Mouse (Mus musculus) cerebellum, adult 11-12 months (tissue): ENCODE measurements around the gene Cxcl14.
A peak's percentile ranks its signal among the peaks of the same experiment; 100 is the strongest.

Source experiments
- DNase-seq: peaks from one replicate; pipeline ENCODE4 v3.0.0; 2022

Cxcl14 gene

GRCm38 (mm10) chr13:56288601-56289000, 7.8 kb downstream of the Cxcl14 start:
- DNase-seq: no peak

GRCm38 (mm10) chr13:56287091-56287490, 9.3 kb downstream of the Cxcl14 start:
- DNase-seq: no peak

GRCm38 (mm10) chr13:56283321-56283720, 13.0 kb downstream of the Cxcl14 start:
- DNase-seq: no peak

DNA sequence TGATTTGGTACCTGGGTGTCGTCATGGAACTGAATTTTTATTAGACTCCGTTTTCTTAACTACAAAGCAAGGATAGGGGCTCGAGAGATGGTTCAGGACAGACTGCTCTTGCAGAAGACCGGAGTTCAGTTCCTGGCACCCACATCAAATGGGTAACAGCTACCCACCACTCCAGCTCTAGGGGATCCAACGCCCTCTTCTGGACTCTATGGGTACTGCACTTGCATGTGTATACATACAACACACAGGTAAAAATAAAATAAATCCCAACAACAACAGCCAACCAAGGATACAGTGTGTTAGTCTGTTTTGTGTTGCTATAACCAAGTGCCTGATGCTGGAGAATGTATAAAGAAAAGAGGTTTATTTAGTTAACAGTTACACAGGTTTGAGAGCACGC, 16.0 kb downstream of the Cxcl14 start:
- no peak for DNase-seq

GRCm38 (mm10) chr13:56279439-56279838, 16.9 kb downstream of the Cxcl14 start:
- DNase-seq: peak; percentile 53

DNA sequence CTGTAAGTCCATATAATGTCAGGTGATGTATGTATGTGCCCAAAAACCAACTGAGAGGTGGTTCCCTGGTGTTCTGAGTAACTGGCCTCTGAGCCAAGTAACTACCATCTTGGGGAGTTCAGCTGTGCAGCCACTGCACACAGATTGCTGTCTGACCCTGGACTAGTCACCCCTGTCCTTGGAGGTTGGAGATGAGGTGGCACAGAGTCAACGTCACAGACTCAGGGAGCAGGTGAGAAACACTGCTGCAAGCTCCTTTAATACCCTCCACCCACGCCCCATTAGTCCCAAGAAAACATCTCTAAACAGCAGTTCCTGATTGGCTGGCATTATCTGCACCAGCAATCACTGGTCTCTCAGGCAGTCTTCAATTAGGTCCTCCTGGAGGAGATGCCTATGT, 21.2 kb downstream of the Cxcl14 start:
- no peak for DNase-seq

- DNase-seq: no peak
Measured at GRCm38 (mm10) chr13:56270124-56270523, 26.2 kb downstream of the Cxcl14 start.

DNA sequence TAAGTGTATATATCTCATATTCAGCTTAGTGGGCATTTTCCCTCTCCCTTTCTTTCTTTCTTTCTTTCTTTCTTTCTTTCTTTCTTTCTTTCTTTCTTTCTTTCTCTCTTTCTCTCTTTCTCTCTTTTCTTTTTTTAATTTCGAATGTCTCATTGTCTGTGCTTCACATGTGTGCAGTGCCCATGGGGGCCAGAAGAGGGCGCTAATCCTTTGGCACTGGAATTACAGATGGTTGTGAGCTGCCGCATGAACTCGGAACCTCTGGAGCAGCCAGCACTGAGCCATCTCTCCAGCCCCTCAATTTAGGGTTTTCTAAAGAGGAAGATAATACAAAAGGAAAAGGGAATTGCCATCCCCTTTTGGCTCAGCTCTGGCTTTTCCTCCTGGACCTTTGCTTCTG, 29.0 kb downstream of the Cxcl14 start:
- DNase-seq: no peak

GRCm38 (mm10) chr13:56266435-56266834, 29.9 kb downstream of the Cxcl14 start:
- no peak for DNase-seq

GRCm38 (mm10) chr13:56265661-56266060, 30.7 kb downstream of the Cxcl14 start:
- DNase-seq: no peak

GRCm38 (mm10) chr13:56262269-56262668, 34.1 kb downstream of the Cxcl14 start:
- no peak for DNase-seq

DNA sequence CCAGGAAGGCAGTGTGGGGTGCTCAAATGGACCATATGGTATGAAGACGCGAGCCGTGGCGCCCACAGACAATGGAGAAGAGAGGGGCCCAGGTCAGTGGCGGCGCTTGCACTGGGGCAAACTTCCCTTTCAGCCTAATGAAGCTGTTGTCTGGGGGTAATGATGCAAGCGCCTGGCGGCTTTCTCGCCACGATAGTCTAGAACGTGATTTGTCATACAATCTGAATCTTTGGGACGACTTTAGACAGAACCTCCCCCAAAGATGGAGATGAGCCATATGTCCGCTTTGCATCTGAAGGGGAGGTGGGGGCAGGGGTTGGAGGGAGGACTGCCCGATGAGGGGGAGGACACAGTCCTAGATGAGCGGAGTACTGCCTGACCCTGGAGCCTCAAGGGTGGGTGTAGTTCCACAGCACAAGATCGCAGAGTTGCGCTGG, 36.0 kb downstream of the Cxcl14 start:
- no peak for DNase-seq

DNA sequence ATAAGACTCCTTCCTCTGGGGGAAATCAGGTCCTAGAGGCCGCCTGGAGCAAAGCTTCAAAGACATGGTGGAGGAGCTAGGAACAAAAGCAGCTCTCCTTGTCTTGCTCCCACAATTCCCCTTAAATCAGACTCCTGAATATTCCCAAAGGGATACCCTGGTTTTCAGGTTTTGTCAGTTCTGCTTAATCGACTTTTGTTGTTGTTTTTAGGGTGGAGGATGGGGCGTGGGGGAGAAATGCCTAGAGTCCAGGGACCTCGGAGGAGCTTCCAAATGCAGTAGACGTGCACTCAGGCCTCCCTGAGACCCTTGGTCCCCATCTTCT, 36.5 kb downstream of the Cxcl14 start:
- DNase-seq: no peak

GRCm38 (mm10) chr13:56259021-56259925, 37.1 kb downstream of the Cxcl14 start:
- no peak for DNase-seq

DNA sequence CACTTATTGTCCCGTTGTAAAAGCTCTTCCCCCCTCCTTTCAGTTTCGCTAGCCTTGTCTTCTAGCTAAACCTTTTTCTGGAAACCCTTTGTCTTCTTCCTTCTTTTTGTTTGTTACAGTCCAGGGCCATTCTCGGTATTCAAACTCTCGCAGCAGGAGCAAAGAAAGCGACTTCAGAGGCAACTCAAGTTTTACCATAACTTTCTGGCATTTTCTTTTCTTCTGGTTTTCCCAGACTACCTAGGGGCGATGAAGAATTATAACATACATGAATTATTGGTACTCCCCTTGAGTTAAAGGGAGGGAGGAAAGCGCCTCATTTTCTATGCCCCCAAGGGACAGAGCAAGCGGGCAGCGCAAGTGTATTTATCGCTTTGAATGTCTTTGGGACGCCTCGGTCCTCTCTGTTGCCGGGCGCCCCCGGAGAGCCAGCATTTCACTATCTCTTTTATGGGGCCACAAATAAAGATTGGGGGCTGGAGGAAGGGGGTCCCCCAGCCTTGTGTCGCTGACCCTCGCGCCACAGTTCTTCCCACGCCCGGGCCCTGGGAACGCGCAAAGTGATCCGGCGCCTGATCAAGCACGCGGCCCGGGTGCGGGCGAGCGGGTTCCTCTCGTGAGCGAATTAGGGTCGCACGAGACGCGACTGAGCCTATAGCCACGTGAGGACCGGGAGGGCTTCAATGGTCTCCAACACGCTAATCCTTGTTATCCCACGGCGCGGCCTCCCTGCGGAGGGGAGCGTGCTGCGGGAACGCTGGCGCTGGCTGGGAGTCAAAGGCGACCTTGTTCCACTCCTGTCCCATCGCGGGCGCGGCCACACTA, 37.9 kb downstream of the Cxcl14 start:
- DNase-seq: no peak

- DNase-seq: no peak
Measured at GRCm38 (mm10) chr13:56257469-56258153, 38.7 kb downstream of the Cxcl14 start.

DNA sequence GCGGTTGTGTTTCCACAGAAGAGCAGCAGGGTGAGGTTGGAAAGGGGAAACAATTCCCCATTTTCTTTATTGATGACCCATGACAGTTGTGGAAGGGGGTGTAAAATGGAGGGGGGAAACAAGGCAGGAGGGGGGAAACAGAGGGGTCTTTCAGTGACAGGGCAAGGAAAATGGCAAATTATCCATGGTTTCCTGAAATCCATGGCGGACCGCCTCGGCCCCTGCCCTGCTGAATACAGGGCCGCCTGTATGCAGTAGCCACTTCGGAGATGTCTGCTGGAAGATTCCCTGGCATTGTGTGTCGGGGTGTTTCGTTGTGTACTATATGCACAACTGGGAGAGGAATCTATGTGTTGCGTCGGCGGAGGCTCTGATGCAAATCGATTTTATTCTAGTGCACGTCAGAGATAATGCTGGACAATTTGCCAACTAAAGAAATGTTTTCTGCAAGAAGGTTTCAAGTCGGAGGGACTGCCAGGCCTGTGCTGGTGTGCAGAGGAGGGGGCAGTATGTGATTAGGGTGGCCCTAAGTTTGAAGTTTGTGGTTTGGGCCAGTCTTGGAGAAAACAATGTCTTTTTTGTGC, 39.5 kb downstream of the Cxcl14 start:
- DNase-seq: no peak

DNA sequence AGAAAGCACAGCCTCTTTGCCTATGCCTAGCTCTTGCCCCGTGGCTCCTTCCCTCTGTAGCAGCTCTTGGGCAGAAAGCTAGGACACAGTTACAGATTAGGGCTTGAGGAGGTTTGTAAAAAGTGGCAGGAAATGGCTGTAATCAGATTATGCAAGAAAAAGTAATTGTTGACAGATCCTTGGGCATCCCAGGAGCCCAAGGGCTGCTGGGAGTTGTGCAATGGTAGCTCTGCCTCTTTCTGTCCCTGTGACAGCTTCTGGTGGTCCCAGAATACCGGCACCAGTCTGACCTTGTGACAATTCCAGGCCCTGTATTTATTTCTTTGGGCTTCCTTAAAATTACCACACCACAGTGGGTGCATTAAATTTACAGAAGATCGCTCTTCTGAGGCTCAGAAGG, 43.0 kb downstream of the Cxcl14 start:
- DNase-seq: no peak

DNA sequence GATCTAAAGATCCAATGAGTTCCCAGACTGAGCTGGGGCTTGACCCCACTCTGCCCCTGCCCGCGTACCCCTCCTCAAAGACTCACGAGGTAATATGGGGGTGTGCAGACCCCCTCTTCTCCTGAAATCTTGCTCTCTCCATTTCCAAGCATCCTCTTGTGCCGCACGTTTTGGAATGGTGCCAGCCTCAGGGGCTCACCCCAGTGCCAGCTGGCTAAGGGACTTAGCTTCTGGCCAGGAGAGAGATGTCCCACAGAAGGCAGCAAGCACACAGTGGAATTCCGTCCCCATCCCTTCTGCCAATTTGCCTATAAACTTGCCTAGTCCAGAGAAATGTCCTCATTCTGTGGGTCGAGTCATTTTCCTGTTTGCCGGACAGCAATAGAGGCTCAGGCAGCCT, 43.6 kb downstream of the Cxcl14 start:
- no peak for DNase-seq

DNA sequence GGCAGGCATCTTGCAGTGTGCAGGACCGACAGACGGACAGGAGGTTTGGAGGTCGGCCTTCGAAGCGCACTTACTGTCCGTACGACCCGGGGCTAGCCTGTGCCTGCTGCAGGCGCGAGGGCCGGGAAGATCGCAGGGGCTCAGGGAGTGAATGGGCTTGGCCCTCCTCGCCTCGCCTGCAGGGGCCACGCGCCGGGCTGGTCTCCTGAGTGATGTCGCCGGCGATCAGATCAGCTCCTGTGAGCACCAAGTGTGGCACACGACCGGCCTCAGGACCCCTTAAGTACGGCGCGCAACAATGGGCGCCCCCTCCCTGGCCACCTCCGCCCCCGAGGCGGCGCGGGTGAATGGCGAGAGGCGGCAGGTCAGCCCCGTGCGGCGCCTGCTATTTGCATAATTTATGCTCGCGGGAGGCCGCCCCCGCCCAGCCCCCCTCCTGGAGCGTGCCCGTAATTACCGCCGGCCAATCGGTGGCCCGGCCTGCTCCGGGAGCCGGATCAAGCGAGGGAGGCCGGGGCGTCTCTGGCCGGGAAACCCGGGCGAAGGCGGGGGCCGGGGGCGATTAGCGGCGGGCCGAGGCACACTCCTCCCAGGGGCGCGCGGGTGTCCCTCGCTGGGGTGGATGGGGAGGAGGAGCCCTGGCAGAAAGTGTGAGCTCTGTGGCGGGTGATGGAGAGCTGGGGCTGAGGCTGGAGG, 44.3 kb downstream of the Cxcl14 start, which contains the start of gene Neurog1:
Gene Neurog1, minus strand, starts transcription at position 240 of the 696 bp plus-strand sequence.
- peak; percentile 8 for DNase-seq

DNA sequence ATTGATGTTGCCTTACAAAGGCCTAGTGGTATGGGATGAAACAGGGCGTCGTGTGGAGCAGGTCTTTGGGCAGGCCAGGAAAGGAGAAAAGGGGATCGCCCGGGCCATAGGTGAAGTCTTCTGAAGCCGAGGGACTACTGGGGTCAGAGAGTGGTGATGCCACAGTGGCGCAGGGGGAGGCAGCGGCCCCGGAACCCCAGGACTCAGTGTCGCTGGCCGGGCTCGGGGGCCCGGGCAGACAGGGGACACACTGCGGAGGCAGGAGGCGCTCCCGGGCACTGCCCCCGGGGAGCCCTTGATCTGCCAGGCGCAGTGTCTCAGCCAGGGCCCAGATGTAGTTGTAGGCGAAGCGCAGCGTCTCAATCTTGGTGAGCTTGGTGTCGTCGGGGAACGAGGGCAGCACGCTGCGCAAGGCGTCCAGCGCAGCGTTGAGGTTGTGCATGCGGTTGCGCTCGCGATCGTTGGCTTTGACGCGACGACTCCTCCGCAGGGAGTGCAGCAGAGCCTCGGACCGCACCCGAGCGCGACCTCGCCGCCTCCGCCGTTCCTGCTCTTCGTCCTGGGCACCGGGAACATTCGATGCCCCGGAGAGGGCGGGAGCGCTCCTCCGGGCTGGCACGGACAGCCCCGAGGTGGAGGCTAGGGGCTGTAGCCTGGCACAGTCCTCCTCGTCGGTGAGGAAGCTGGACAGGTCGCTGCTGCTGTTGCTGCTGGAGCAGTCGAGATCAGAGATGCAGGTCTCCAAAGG, 45.0 kb downstream of the Cxcl14 start:
- DNase-seq: no peak
